ENCODE assay signal across 9 mouse cellular contexts in genomic region chr12:109411172-109412070, GRCm38 (mm10). TPM values are rescaled to one million over a fixed set of nuclear protein-coding genes. Genes with fewer than 3 reads are reported as not detected.
DNase-seq lines count a peak whose midpoint lies in the region; ATAC-seq and TF ChIP-seq lines count a peak whose summit lies in the region.
"Had no signal": no experiment of that assay in that cellular context is flagged by ENCODE, and none has a peak within 500 bp of the region (broad histone marks: within the 10 kb centered on the region; RNA-seq: fewer than 3 reads in every experiment).

No protein-coding gene starts in this region.

- no peak for TF ChIP-seq POLR2A in limb, embryonic 14.5 days (IDR thresholded peaks at IDR 0.05; ENCODE audit: borderline replicate concordance, extremely low read depth, insufficient read depth, insufficient read length)

- no peaks in the 10 kb centered on the region for H3K27me3 ChIP-seq in limb, embryonic 14.5 days (ENCODE audit: control insufficient read depth, insufficient read depth, low read length)

- 46% methylated on average over 9 of the region's 9 CpGs for WGBS in limb, embryonic 14.5 days

- peak; percentile 40 for DNase-seq in gastrocnemius, adult 2 months
- no peak for DNase-seq in gastrocnemius, adult 8-10 months (ENCODE audit: low spot score in 2 of 2)
- DNase-seq in retina, postnatal 1 day, result peak; percentile 50
- no peak for DNase-seq in retina, embryonic 14.5 days (ENCODE audit: low spot score)
- peak; percentile 58 for DNase-seq in limb, embryonic 14.5 days (ENCODE audit: low spot score)
- DNase-seq in urinary bladder, adult 18-20 months (ENCODE audit: low spot score in 2 of 2), result no peak
- DNase-seq in thymus, adult 18-20 months, result no peak
- DNase-seq: lung, postnatal 10 days had no signal

- intact Hi-C loops in gastrocnemius, adult 2 months (cut with DNase I), result no loop called here

- no peak overlapping the region for H3K4me2 ChIP-seq in limb, embryonic 14.5 days (replicated peaks; ENCODE audit: low read depth, low read length, severe bottlenecking)

- peak overlapping the region; percentile 31 for H3K27ac ChIP-seq in gastrocnemius, adult 2 months
- peak overlapping the region; percentile 80 for H3K27ac ChIP-seq in limb, embryonic 14.5 days (replicated peaks; ENCODE audit: low read depth, low read length)

- H3K4me3 ChIP-seq in gastrocnemius, adult 2 months, result no peak overlapping the region
- H3K4me3 ChIP-seq in limb, embryonic 14.5 days (replicated peaks; ENCODE audit: low read length), result no peak overlapping the region

- peak; percentile 16; the same call in 1 of the 2 replicates for ATAC-seq in limb, embryonic 14.5 days (ENCODE audit: low FRiP score, low read depth)
- ATAC-seq in megakaryocyte progenitor cell, adult 5-6 weeks (replicated peaks; ENCODE audit: poor library complexity), result no peak

- TF ChIP-seq CTCF in gastrocnemius, adult 2 months (IDR thresholded peaks at IDR 0.05), result no peak

- H3K4me1 ChIP-seq in limb, embryonic 14.5 days (ENCODE audit: control insufficient read depth, insufficient read depth, low read length), result peaks cover 61% of the 10 kb centered on the region

- peak overlapping the region; percentile 16; the same call in 1 of the 2 replicates for H3K9ac ChIP-seq in limb, embryonic 14.5 days (ENCODE audit: low read depth, low read length, severe bottlenecking)

- H3K36me3 ChIP-seq in limb, embryonic 14.5 days (ENCODE audit: control insufficient read depth, insufficient read depth, low read length), result no peaks in the 10 kb centered on the region

- H3K9me3 ChIP-seq in limb, embryonic 14.5 days (ENCODE audit: control insufficient read depth, low read length), result no peaks in the 10 kb centered on the region

RNA-seq across cellular contexts. Expression of gene Dlk1, which starts 41.2 kb away (rescaled TPM):
- 1 to 10 TPM in 1 of 2 experiments, under 1 TPM in 1; 0.45 to 1.7 TPM for total RNA-seq in gastrocnemius, adult 2 months (2021)
- total RNA-seq in gastrocnemius, adult 8-10 months (2022), result 1 to 10 TPM in 2 of 4 experiments, under 1 TPM in 2; 0.56 to 1.9 (median 0.95) TPM
- 2,661 and 2,964 TPM in 2 replicates for polyA plus RNA-seq in limb, embryonic 14.5 days (2012; rRNA removed)
- polyA plus RNA-seq in limb, embryonic 14.5 days (2014; fragmentation: Nextera tagmentation; extraction: Ambion mirVana), result 487 and 640 TPM in 2 replicates
- 0.64 TPM in 1 of 2 replicates, not detected in the other for total RNA-seq in megakaryocyte progenitor cell, adult 5-6 weeks (2015)
- total RNA-seq in megakaryocyte progenitor cell, adult 5-6 weeks (2017), result not detected in 2 replicates

Comparison
In these comparisons a context has a peak if more than half of its experiments do, and no peak if none do; other contexts are left out.
1. DNase-seq: peak in gastrocnemius, adult 2 months (single experiment), retina, postnatal 1 day (single experiment) and limb, embryonic 14.5 days (single experiment); none in gastrocnemius, adult 8-10 months (0 of 2), retina, embryonic 14.5 days (single experiment), urinary bladder, adult 18-20 months (0 of 2) and thymus, adult 18-20 months (0 of 2).